Mouse (Mus musculus): Measurements from ENCODE around the gene Sox12. TPM values are rescaled to one million over a fixed set of nuclear protein-coding genes. Genes with fewer than 3 reads are reported as not detected.

The Sox12 gene
- polyA plus RNA-seq, 1 experiment from 2014 or later: 18.5 TPM

GRCm38 (mm10) chr2:152397004-152397589, 766 bp downstream of the Sox12 start:
- peak; percentile 2; the same call in 1 of the 2 replicates for ATAC-seq
- no peaks in the 10 kb centered on the region for H3K27me3 ChIP-seq
- H3K27ac ChIP-seq: peak overlapping the region; percentile 100
- no peaks in the 10 kb centered on the region for H3K9me3 ChIP-seq
- H3K4me3 ChIP-seq (replicated peaks): peak overlapping the region; percentile 91
- peak overlapping the region; percentile 98 for H3K9ac ChIP-seq (replicated peaks)
- WGBS: under 1% methylated on average over 73 of the region's 77 CpGs
- H3K4me1 ChIP-seq (replicated peaks): peaks cover 52% of the 10 kb centered on the region
- H3K4me2 ChIP-seq (replicated peaks): peak overlapping the region; percentile 74
- peaks cover 4% of the 10 kb centered on the region; the same call in 1 of the 2 replicates for H3K36me3 ChIP-seq

GRCm38 (mm10) chr2:152396110-152397003, 1.5 kb downstream of the Sox12 start:
- Histone ChIP-seq H3K4me2 (replicated peaks) (peak overlapping the region; percentile 74), H3K36me3 (peaks cover 4% of the 10 kb centered on the region; the same call in 1 of the 2 replicates), H3K27ac (peak overlapping the region; percentile 100), H3K9me3 (no peaks in the 10 kb centered on the region), H3K9ac (replicated peaks) (peak overlapping the region; percentile 98), H3K4me3 (replicated peaks) (peak overlapping the region; percentile 91), H3K27me3 (no peaks in the 10 kb centered on the region), H3K4me1 (replicated peaks) (peaks cover 52% of the 10 kb centered on the region)
- WGBS: under 1% methylated on average over 46 of the region's 46 CpGs
- peak; percentile 53 for ATAC-seq

- Histone ChIP-seq H3K36me3 (peaks cover 4% of the 10 kb centered on the region; the same call in 1 of the 2 replicates), H3K9ac (replicated peaks) (peak overlapping the region; percentile 98), H3K4me3 (replicated peaks) (peak overlapping the region; percentile 91), H3K4me1 (replicated peaks) (peaks cover 50% of the 10 kb centered on the region), H3K27ac (peak overlapping the region; percentile 100), H3K9me3 (no peaks in the 10 kb centered on the region), H3K27me3 (no peaks in the 10 kb centered on the region), H3K4me2 (replicated peaks) (peak overlapping the region; percentile 74)
- WGBS: 13% methylated on average over 13 of the region's 13 CpGs
- no peak for ATAC-seq
Observed at GRCm38 (mm10) chr2:152395271-152395920, 2.5 kb downstream of the Sox12 start.

- no peak for ATAC-seq
- 0 out of 2 replicates have a peak overlapping the region, but pooled peaks have one; percentile 98 for H3K9ac ChIP-seq (replicated peaks)
- 46% methylated on average over 9 of the region's 9 CpGs for WGBS
- H3K4me3 ChIP-seq (replicated peaks): peak overlapping the region; percentile 91
- H3K27me3 ChIP-seq: no peaks in the 10 kb centered on the region
- peak overlapping the region; percentile 25; the same call in 1 of the 2 replicates for H3K27ac ChIP-seq
- H3K9me3 ChIP-seq: no peaks in the 10 kb centered on the region
- peaks cover 4% of the 10 kb centered on the region; the same call in 1 of the 2 replicates for H3K36me3 ChIP-seq
- peak overlapping the region; percentile 74 for H3K4me2 ChIP-seq (replicated peaks)
- H3K4me1 ChIP-seq (replicated peaks): peaks cover 34% of the 10 kb centered on the region
Observed at GRCm38 (mm10) chr2:152393225-152394017, 4.4 kb downstream of the Sox12 start.

- peak overlapping the region; percentile 11; the same call in 1 of the 2 replicates for H3K27ac ChIP-seq
- H3K9ac ChIP-seq (replicated peaks): no peak overlapping the region
- WGBS: 7% methylated on average over 3 of the region's 3 CpGs
- peak overlapping the region; percentile 74; the same call in 1 of the 2 replicates for H3K4me2 ChIP-seq (replicated peaks)
- H3K27me3 ChIP-seq: no peaks in the 10 kb centered on the region
- H3K4me1 ChIP-seq (replicated peaks): peaks cover 34% of the 10 kb centered on the region
- ATAC-seq: no peak
- peak overlapping the region; percentile 91; the same call in 1 of the 2 replicates for H3K4me3 ChIP-seq (replicated peaks)
- peaks cover 4% of the 10 kb centered on the region; the same call in 1 of the 2 replicates for H3K36me3 ChIP-seq
- H3K9me3 ChIP-seq: no peaks in the 10 kb centered on the region
Observed at GRCm38 (mm10) chr2:152392786-152393185, 5.1 kb downstream of the Sox12 start.

GRCm38 (mm10) chr2:152384191-152384590, 13.7 kb downstream of the Sox12 start:
- Histone ChIP-seq H3K27me3 (no peaks in the 10 kb centered on the region), H3K4me3 (replicated peaks) (no peak overlapping the region), H3K4me1 (replicated peaks) (no peaks in the 10 kb centered on the region), H3K9me3 (no peaks in the 10 kb centered on the region), H3K36me3 (no peaks in the 10 kb centered on the region), H3K9ac (replicated peaks) (no peak overlapping the region), H3K27ac (no peak overlapping the region), H3K4me2 (replicated peaks) (no peak overlapping the region)
- 88% methylated on average over 4 of the region's 4 CpGs for WGBS
- ATAC-seq: no peak

GRCm38 (mm10) chr2:152376345-152376741, 21.5 kb downstream of the Sox12 start, which contains the start of gene Nrsn2:
TSS of gene Nrsn2 (minus strand) at chr2:152376638.
- Histone ChIP-seq H3K4me3 (replicated peaks) (peak within 1 kb of the TSS; percentile 35), H3K27me3 (no peaks in the 10 kb centered on the region; the same call in 1 of the 2 replicates), H3K36me3 (no peaks in the 10 kb centered on the region), H3K9ac (replicated peaks) (peak within 1 kb of the TSS; percentile 55), H3K4me1 (replicated peaks) (peaks cover 31% of the 10 kb centered on the region), H3K4me2 (replicated peaks) (peak within 1 kb of the TSS; percentile 56), H3K27ac (peak within 1 kb of the TSS; percentile 94), H3K9me3 (no peaks in the 10 kb centered on the region)
- 1% methylated on average over 16 of the region's 16 CpGs for WGBS
- peak; percentile 85 for ATAC-seq

GRCm38 (mm10) chr2:152375652-152376344, 22.1 kb downstream of the Sox12 start:
- peak overlapping the region; percentile 94 for H3K27ac ChIP-seq
- peak overlapping the region; percentile 35 for H3K4me3 ChIP-seq (replicated peaks)
- peak overlapping the region; percentile 56 for H3K4me2 ChIP-seq (replicated peaks)
- H3K4me1 ChIP-seq (replicated peaks): peaks cover 31% of the 10 kb centered on the region
- 1% methylated on average over 21 of the region's 21 CpGs for whole genome bisulfite sequencing
- no peaks in the 10 kb centered on the region for H3K9me3 ChIP-seq
- H3K36me3 ChIP-seq: no peaks in the 10 kb centered on the region
- no peaks in the 10 kb centered on the region; the same call in 1 of the 2 replicates for H3K27me3 ChIP-seq
- ATAC-seq: peak; percentile 92
- H3K9ac ChIP-seq (replicated peaks): peak overlapping the region; percentile 55

- no peak for ATAC-seq
- H3K27me3 ChIP-seq: no peaks in the 10 kb centered on the region; the same call in 1 of the 2 replicates
- no peaks in the 10 kb centered on the region for H3K36me3 ChIP-seq
- H3K27ac ChIP-seq: no peak overlapping the region
- no peaks in the 10 kb centered on the region for H3K9me3 ChIP-seq
- no peak overlapping the region for H3K9ac ChIP-seq (replicated peaks)
- WGBS: 86% methylated on average over 9 of the region's 9 CpGs
- no peak overlapping the region for H3K4me3 ChIP-seq (replicated peaks)
- H3K4me1 ChIP-seq (replicated peaks): peaks cover 31% of the 10 kb centered on the region
- no peak overlapping the region for H3K4me2 ChIP-seq (replicated peaks)
Observed at GRCm38 (mm10) chr2:152373547-152373946, 24.3 kb downstream of the Sox12 start.

- Histone ChIP-seq H3K9ac (replicated peaks) (no peak overlapping the region), H3K27me3 (no peaks in the 10 kb centered on the region; the same call in 1 of the 2 replicates), H3K4me2 (replicated peaks) (no peak overlapping the region), H3K27ac (no peak overlapping the region), H3K9me3 (no peaks in the 10 kb centered on the region), H3K4me3 (replicated peaks) (no peak overlapping the region), H3K4me1 (replicated peaks) (peaks cover 31% of the 10 kb centered on the region), H3K36me3 (no peaks in the 10 kb centered on the region)
- 73% methylated on average over 4 of the region's 4 CpGs for WGBS
- no peak for ATAC-seq
Observed at GRCm38 (mm10) chr2:152372661-152373060, 25.2 kb downstream of the Sox12 start.

All from midbrain, embryonic 13.5 days (tissue).